Mouse (Mus musculus) MEL-GATA-1-ER (cell line): ENCODE data around the gene Gramd1c.

Source experiments
- DNase-seq: peaks from one replicate; pipeline ENCODE4 v3.0.0-alpha.2; 2012; ENCODE audit warnings: low read depth; ENCODE audit errors: extremely low read depth

Gene Gramd1c

GRCm38 (mm10) chr16:43963291-43963690 is 99.9 kb downstream of the Gramd1c start:
- DNase-seq: no peak

- DNase-seq: no peak
Observed at GRCm38 (mm10) chr16:43958038-43958437, 105.1 kb downstream of the Gramd1c start.

GRCm38 (mm10) chr16:43954913-43955312 is 108.2 kb downstream of the Gramd1c start:
- DNase-seq: no peak

- peak; percentile 69 for DNase-seq
Observed at GRCm38 (mm10) chr16:43951591-43951990, 111.6 kb downstream of the Gramd1c start.

GRCm38 (mm10) chr16:43945869-43946268 is 117.3 kb downstream of the Gramd1c start:
- no peak for DNase-seq

- no peak for DNase-seq
Observed at GRCm38 (mm10) chr16:43945351-43945750, 117.8 kb downstream of the Gramd1c start.

- DNase-seq: no peak
Observed at GRCm38 (mm10) chr16:43940846-43941245, 122.3 kb downstream of the Gramd1c start.

GRCm38 (mm10) chr16:43935892-43936291 is 127.3 kb downstream of the Gramd1c start:
- DNase-seq: no peak

- DNase-seq: no peak
Observed at GRCm38 (mm10) chr16:43935367-43935766, 127.8 kb downstream of the Gramd1c start.

- DNase-seq: no peak
Observed at GRCm38 (mm10) chr16:43934856-43935255, 128.3 kb downstream of the Gramd1c start.

- no peak for DNase-seq
Observed at GRCm38 (mm10) chr16:43933041-43933440, 130.1 kb downstream of the Gramd1c start.

GRCm38 (mm10) chr16:43932319-43932718 is 130.8 kb downstream of the Gramd1c start:
- no peak for DNase-seq

- no peak for DNase-seq
Observed at GRCm38 (mm10) chr16:43931502-43931901, 131.6 kb downstream of the Gramd1c start.

GRCm38 (mm10) chr16:43930577-43930976 is 132.6 kb downstream of the Gramd1c start:
- DNase-seq: no peak
